10 mouse cellular contexts compared by ENCODE assay signal in the genomic region with DNA sequence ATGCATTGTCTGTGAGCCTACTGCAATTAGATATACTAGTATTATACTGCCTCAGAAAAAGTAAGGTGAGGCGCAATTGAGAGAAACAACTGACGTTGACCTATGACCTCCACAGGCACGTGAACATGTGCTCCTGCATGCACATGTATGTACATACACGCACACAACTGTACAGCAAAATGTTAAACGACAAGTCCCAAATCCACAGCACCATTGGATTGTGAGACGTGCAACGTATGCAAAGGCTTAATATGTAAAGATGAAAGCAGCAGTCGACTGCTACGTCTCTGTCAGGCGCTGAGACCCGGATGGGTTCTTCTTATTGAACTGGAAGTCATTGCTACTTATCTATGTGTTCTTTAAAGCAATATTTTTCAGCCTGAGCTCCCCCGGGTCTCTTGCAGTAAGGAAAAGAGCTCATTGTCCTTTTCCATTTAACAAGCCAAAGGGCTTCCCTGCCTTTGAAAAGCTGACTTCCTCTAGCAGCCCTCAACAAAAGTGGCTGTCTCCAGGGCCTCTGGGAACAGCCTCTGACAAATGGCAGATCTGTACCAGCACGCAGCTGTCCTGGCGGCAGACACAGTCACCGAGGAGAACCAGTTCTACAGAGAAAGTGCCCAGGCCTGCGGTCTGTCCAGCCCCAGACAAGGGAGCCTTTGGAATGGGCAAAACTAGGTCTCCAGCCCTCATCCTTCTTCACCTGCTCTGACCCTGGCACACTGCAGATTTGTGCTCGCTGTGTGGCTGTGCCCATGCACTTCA. TPM values are rescaled to one million over a fixed set of nuclear protein-coding genes. Genes with fewer than 3 reads are reported as not detected.
DNase-seq lines count a peak whose midpoint lies in the region; ATAC-seq and TF ChIP-seq lines count a peak whose summit lies in the region.
"Had no signal": no experiment of that assay in that cellular context is flagged by ENCODE, and none has a peak within 500 bp of the region (broad histone marks: within the 10 kb centered on the region; RNA-seq: fewer than 3 reads in every experiment).

No protein-coding gene starts in this region.

- H3K9me3 ChIP-seq in heart, embryonic 12.5 days (replicated peaks), result 0 out of 2 replicates have a peak, but pooled peaks cover 5% of the 10 kb centered on the region
- no peaks in the 10 kb centered on the region for H3K9me3 ChIP-seq in forebrain, embryonic 14.5 days (replicated peaks; ENCODE audit: control insufficient read depth, low read length)

- no peak for TF ChIP-seq CTCF in olfactory bulb, adult 2 months (IDR thresholded peaks at IDR 0.05; ENCODE audit: insufficient read depth, low read depth, low read length)

- WGBS in heart, embryonic 12.5 days, result 58% methylated on average over 17 of the region's 17 CpGs
- 63% methylated on average over 17 of the region's 17 CpGs for WGBS in forebrain, embryonic 14.5 days
- 52% methylated on average over 17 of the region's 17 CpGs for WGBS in olfactory bulb, adult 2 months

- no peaks in the 10 kb centered on the region for H3K36me3 ChIP-seq in heart, embryonic 12.5 days
- H3K36me3 ChIP-seq in forebrain, embryonic 14.5 days (ENCODE audit: control insufficient read depth, insufficient read depth, low read length), result no peaks in the 10 kb centered on the region

- no peak overlapping the region for H3K9ac ChIP-seq in heart, embryonic 12.5 days
- H3K9ac ChIP-seq in forebrain, embryonic 14.5 days (ENCODE audit: low read length), result no peak overlapping the region

- 0 out of 2 replicates have a peak overlapping the region, but pooled peaks have one; percentile 4 for H3K27ac ChIP-seq in heart, embryonic 12.5 days (ENCODE audit: poor library complexity, severe bottlenecking)
- no peak overlapping the region; the same call in 1 of the 2 replicates for H3K27ac ChIP-seq in forebrain, embryonic 14.5 days (ENCODE audit: low read depth, low read length)
- H3K27ac ChIP-seq in olfactory bulb, adult 2 months (ENCODE audit: insufficient read depth, low read depth, low read length), result peak overlapping the region; percentile 93

- no peak overlapping the region for H3K4me2 ChIP-seq in heart, embryonic 12.5 days
- no peak overlapping the region for H3K4me2 ChIP-seq in forebrain, embryonic 14.5 days (ENCODE audit: low read length)

- H3K4me1 ChIP-seq in heart, embryonic 12.5 days (replicated peaks), result peaks cover 28% of the 10 kb centered on the region
- H3K4me1 ChIP-seq in forebrain, embryonic 14.5 days (ENCODE audit: control insufficient read depth, insufficient read depth, low read length), result peaks cover 20% of the 10 kb centered on the region
- peaks cover 33% of the 10 kb centered on the region for H3K4me1 ChIP-seq in olfactory bulb, adult 2 months (ENCODE audit: control insufficient read depth, insufficient read depth, low read length)

- DNase-seq in heart, adult 18-20 months, result no peak
- DNase-seq in forebrain, embryonic 14.5 days (ENCODE audit: low spot score), result peak; percentile 49
- DNase-seq in layer of hippocampus, adult 9-11 months, result peak; percentile 62
- DNase-seq in kidney, postnatal 25 days, result no peak
- no peak for DNase-seq in cerebellum, adult 8-10 months
- no peak for DNase-seq in retina, embryonic 14.5 days (ENCODE audit: low spot score)
- DNase-seq: adrenal gland, postnatal 25 days; lung, postnatal 10 days had no signal

- H3K4me3 ChIP-seq in heart, embryonic 12.5 days, result no peak overlapping the region
- H3K4me3 ChIP-seq in forebrain, embryonic 14.5 days (ENCODE audit: low read depth, low read length), result no peak overlapping the region
- H3K4me3 ChIP-seq in olfactory bulb, adult 2 months (ENCODE audit: insufficient read depth, low read depth, low read length), result no peak overlapping the region

- no peaks in the 10 kb centered on the region for H3K27me3 ChIP-seq in heart, embryonic 12.5 days (replicated peaks)
- no peaks in the 10 kb centered on the region for H3K27me3 ChIP-seq in forebrain, embryonic 14.5 days (replicated peaks; ENCODE audit: control insufficient read depth, insufficient read depth, low read length)

- no peak for TF ChIP-seq POLR2A in olfactory bulb, adult 2 months (IDR thresholded peaks at IDR 0.05; ENCODE audit: insufficient read depth, low read depth, low read length)

- ATAC-seq in heart, embryonic 12.5 days (ENCODE audit: insufficient number of reproducible peaks, low FRiP score), result no peak
- peak; percentile 29; the same call in 1 of the 2 replicates for ATAC-seq in forebrain, embryonic 14.5 days

RNA-seq across cellular contexts. Expression of gene Vash1, which starts 33.8 kb away (rescaled TPM):
- polyA plus RNA-seq in heart, embryonic 12.5 days (2016; fragmentation: Nextera tagmentation; extraction: Ambion mirVana), result 10.5 and 11.6 TPM in 2 replicates
- 10 to 100 TPM in 1 of 2 experiments, 1 to 10 TPM in 1; 9.2 to 18.5 TPM for total RNA-seq in heart, adult 18-20 months (2021)
- 25.2 and 31.7 TPM in 2 replicates for polyA plus RNA-seq in forebrain, embryonic 14.5 days (2014; fragmentation: Nextera tagmentation; extraction: Ambion mirVana)
- polyA plus RNA-seq in olfactory bulb, adult 2 months (2012; ENCODE audit: insufficient read depth, insufficient read length, low replicate concordance, missing spikeins), result not detected in 2 replicates

Comparison
In these comparisons a context has a peak if more than half of its experiments do, and no peak if none do; other contexts are left out.
1. DNase-seq: peak in forebrain, embryonic 14.5 days (single experiment) and layer of hippocampus, adult 9-11 months (single experiment); none in heart, adult 18-20 months (0 of 2), kidney, postnatal 25 days (0 of 2), cerebellum, adult 8-10 months (single experiment) and retina, embryonic 14.5 days (single experiment).
2. RNA of gene Vash1, which starts 33.8 kb away (polyA plus RNA-seq): 25.2 to 31.7 TPM in forebrain, embryonic 14.5 days and 10.5 to 11.6 TPM in heart, embryonic 12.5 days; not detected in olfactory bulb, adult 2 months; every median in the first group is over 10 times any median in the second.